Mouse (Mus musculus) frontal cortex, postnatal 14 days (tissue): ENCODE data around the gene Ext2.

Source experiments
- DNase-seq, 2 experiments: peaks; one replicate each; pipeline ENCODE4 v3.0.0; 2022; ENCODE audit warnings: low spot score in 2 of 2

Ext2 gene

GRCm38 (mm10) chr2:93682601-93683202 is 139.7 kb downstream of the Ext2 start:
- no peak for DNase-seq

GRCm38 (mm10) chr2:93681321-93681720 is 141.0 kb downstream of the Ext2 start:
- no peak for DNase-seq

GRCm38 (mm10) chr2:93677231-93677630 is 145.1 kb downstream of the Ext2 start:
- no peak for DNase-seq

- no peak for DNase-seq
These were observed 150.7 kb downstream of the Ext2 start for GRCm38 (mm10) chr2:93671573-93672184.

- DNase-seq = no peak
These were observed 156.1 kb downstream of the Ext2 start for GRCm38 (mm10) chr2:93666146-93666858.

GRCm38 (mm10) chr2:93665472-93665871 is 156.9 kb downstream of the Ext2 start:
- no peak for DNase-seq

- no peak for DNase-seq
These were observed 160.0 kb downstream of the Ext2 start for GRCm38 (mm10) chr2:93662240-93662865.

GRCm38 (mm10) chr2:93661096-93661495 is 161.3 kb downstream of the Ext2 start:
- DNase-seq = no peak

GRCm38 (mm10) chr2:93659705-93660308 is 162.6 kb downstream of the Ext2 start:
- no peak for DNase-seq

- DNase-seq = no peak
These were observed 163.4 kb downstream of the Ext2 start for GRCm38 (mm10) chr2:93659004-93659403.

GRCm38 (mm10) chr2:93654336-93655055 is 167.9 kb downstream of the Ext2 start:
- no peak for DNase-seq

- DNase-seq = peak in 1 of 2 experiments; percentile 21
These were observed 173.0 kb downstream of the Ext2 start for GRCm38 (mm10) chr2:93649243-93649870.

GRCm38 (mm10) chr2:93647924-93648575 is 174.3 kb downstream of the Ext2 start:
- DNase-seq = no peak

- DNase-seq = no peak
These were observed 175.1 kb downstream of the Ext2 start for GRCm38 (mm10) chr2:93647051-93647923.

GRCm38 (mm10) chr2:93645626-93646320 is 176.6 kb downstream of the Ext2 start:
- DNase-seq = no peak

- no peak for DNase-seq
These were observed 177.2 kb downstream of the Ext2 start for GRCm38 (mm10) chr2:93645197-93645596.

GRCm38 (mm10) chr2:93644731-93645130 is 177.6 kb downstream of the Ext2 start:
- DNase-seq = no peak

- DNase-seq = no peak
These were observed 178.1 kb downstream of the Ext2 start for GRCm38 (mm10) chr2:93644234-93644633.

GRCm38 (mm10) chr2:93643403-93643780 is 179.0 kb downstream of the Ext2 start:
- no peak for DNase-seq
